Mouse (Mus musculus) ES-E14 (cell line): ENCODE data around the gene Catspere2. TPM values are rescaled to one million over a fixed set of nuclear protein-coding genes. Genes with fewer than 3 reads are reported as not detected.
"Not testable (repeated sequence)": the region's sequence is repeated elsewhere in the genome, so short reads cannot be mapped to it uniquely, and the experiment has no call there.

Experiments used
- DNase-seq: peaks from one replicate; pipeline ENCODE4 v3.0.0-alpha.2; 2013; ENCODE audit warnings: low read depth, low spot score
- H3K27ac ChIP-seq: 2 replicates; pipeline ENCODE4 v1.5.1; 2012; ENCODE audit warnings: low read depth, mild to moderate bottlenecking, low read length, moderate library complexity, mixed read lengths; ENCODE audit not compliant: poor library complexity, insufficient read depth, severe bottlenecking
- H3K36me3 ChIP-seq: 2 replicates; pipeline ENCODE4 v1.6.1; 2012; ENCODE audit warnings: mild to moderate bottlenecking, low read length, moderate library complexity, mixed read lengths; ENCODE audit not compliant: control insufficient read depth, poor library complexity, insufficient read depth, severe bottlenecking
- H3K4me1 ChIP-seq, 2 experiments: fragments of 150-350 bp in 1 of 2; sonication (generic) in 1 of 2; 2 replicates each; pipeline ENCODE4 v1.6.1; 2012; ENCODE audit warnings: low read length in 2 of 2, mild to moderate bottlenecking in 1 of 2, mixed read lengths in 1 of 2; ENCODE audit not compliant: control insufficient read depth in 2 of 2, insufficient read depth in 2 of 2, poor library complexity in 1 of 2
- H3K4me3 ChIP-seq, 2 experiments: fragments of 150-350 bp in 1 of 2; sonication (generic) in 1 of 2; 2 replicates each; pipeline ENCODE4 v1.5.1; 2012; ENCODE audit warnings: low read length in 2 of 2, low read depth in 1 of 2, mild to moderate bottlenecking in 1 of 2, mixed read lengths in 1 of 2; ENCODE audit not compliant: insufficient read depth in 1 of 2, poor library complexity in 1 of 2, severe bottlenecking in 1 of 2
- H3K9ac ChIP-seq: 2 replicates; pipeline ENCODE4 v1.6.1; 2012; ENCODE audit warnings: low read depth, mild to moderate bottlenecking, low read length, mixed read lengths; ENCODE audit not compliant: poor library complexity, insufficient read depth, severe bottlenecking
- H3K9me3 ChIP-seq: fragments of 150-350 bp; sonication (generic); 2 replicates; pipeline ENCODE4 v1.6.1; 2012; ENCODE audit warnings: low read depth, mild to moderate bottlenecking, low read length; ENCODE audit not compliant: control insufficient read depth, insufficient read depth
- HCFC1 ChIP-seq: IDR thresholded peaks from 2 replicates; pipeline ENCODE4 v1.6.1; 2012; ENCODE audit warnings: low read length, inconsistent platforms, borderline replicate concordance; ENCODE audit not compliant: insufficient read depth
- ZC3H11A ChIP-seq: IDR thresholded peaks from 2 replicates; pipeline ENCODE4 v1.6.1; 2012; ENCODE audit warnings: low read depth, mild to moderate bottlenecking, inconsistent platforms, low read length, borderline replicate concordance
- ZNF384 ChIP-seq: IDR thresholded peaks from 2 replicates; pipeline ENCODE4 v1.6.1; 2012; ENCODE audit warnings: low read depth, low read length, inconsistent platforms
- in situ Hi-C, 2 experiments: fragments of 600-800 bp; cut with MboI; formaldehyde crosslinking; loops; one replicate each; pipeline ENCODE4 v1.15.1; 2025; ENCODE audit warnings: low sequenced_read_pairs in 2 of 2, inconsistent platforms in 1 of 2; ENCODE audit not compliant: unreplicated experiment in 2 of 2
- total RNA-seq: library from RNA; depleted of rRNA; stranded (reverse); fragments of 300-350 nt; gene quantifications from 2 replicates; pipeline ENCODE4 v1.2.3, GENCODE M21; 2012

Catspere2 gene
- total RNA-seq, 1 experiment: 0.04 TPM

- H3K9ac ChIP-seq, H3K4me1 ChIP-seq, H3K4me3 ChIP-seq, DNase-seq, H3K27ac ChIP-seq, H3K9me3 ChIP-seq, H3K36me3 ChIP-seq, in situ Hi-C loops: not testable (repeated sequence)
Observed at GRCm38 (mm10) chr1:178097865-178098264, 114.6 kb downstream of the Catspere2 start.

GRCm38 (mm10) chr1:178108514-178108913 is 125.3 kb downstream of the Catspere2 start:
- in situ Hi-C loops, H3K4me1 ChIP-seq, DNase-seq, H3K4me3 ChIP-seq, H3K27ac ChIP-seq, H3K36me3 ChIP-seq, H3K9ac ChIP-seq, H3K9me3 ChIP-seq: not testable (repeated sequence)

GRCm38 (mm10) chr1:178122236-178122635 is 139.0 kb downstream of the Catspere2 start:
- H3K9ac ChIP-seq, H3K36me3 ChIP-seq, H3K4me3 ChIP-seq, DNase-seq, H3K4me1 ChIP-seq, H3K27ac ChIP-seq, H3K9me3 ChIP-seq, in situ Hi-C loops: not testable (repeated sequence)

GRCm38 (mm10) chr1:178134288-178134687 is 151.1 kb downstream of the Catspere2 start:
- in situ Hi-C loops: no loop called here
- no peaks in the 10 kb centered on the region for H3K36me3 ChIP-seq
- H3K4me3 ChIP-seq: no peak overlapping the region
- no peak overlapping the region for H3K9ac ChIP-seq
- H3K9me3 ChIP-seq: 0 out of 2 replicates have a peak, but pooled peaks cover 2% of the 10 kb centered on the region
- TF ChIP-seq HCFC1 (no peak), ZC3H11A (no peak), ZNF384 (no peak)
- no peaks in the 10 kb centered on the region for H3K4me1 ChIP-seq
- DNase-seq: no peak
- H3K27ac ChIP-seq: no peak overlapping the region

- H3K4me1 ChIP-seq, H3K9me3 ChIP-seq, H3K9ac ChIP-seq, H3K4me3 ChIP-seq, H3K27ac ChIP-seq, H3K36me3 ChIP-seq: not testable (repeated sequence)
- in situ Hi-C loops: loop anchor here in 1 of 2 experiments (10.0 kb wide), 1 partner anchor 318 kb away; no protein-coding TSS in a partner anchor
- TF ChIP-seq ZC3H11A: peak; percentile 24; the same call in 1 of the 2 replicates
- DNase-seq: peak; percentile 16
Observed at GRCm38 (mm10) chr1:178146513-178146912, 163.3 kb downstream of the Catspere2 start.

GRCm38 (mm10) chr1:178146915-178147314 is 163.7 kb downstream of the Catspere2 start:
- H3K4me3 ChIP-seq, H3K36me3 ChIP-seq, DNase-seq, H3K9ac ChIP-seq, H3K9me3 ChIP-seq, H3K27ac ChIP-seq, H3K4me1 ChIP-seq: not testable (repeated sequence)
- in situ Hi-C loops: loop anchor here in 1 of 2 experiments (10.0 kb wide), 1 partner anchor 318 kb away; no protein-coding TSS in a partner anchor
